Mouse (Mus musculus) limb, embryonic 14.5 days (tissue): ENCODE results near the gene 4930568D16Rik. TPM values are rescaled to one million over a fixed set of nuclear protein-coding genes. Genes with fewer than 3 reads are reported as not detected.

ENCODE experiments used
- ATAC-seq: fragments of 200-750 bp; cut with Nextera tagmentation; 2 replicates; pipeline ENCODE4 v1.8.0; 2017; ENCODE audit warnings: low read depth, moderate number of reproducible peaks, moderate TSS enrichment; ENCODE audit not compliant: low FRiP score
- DNase-seq: peaks from one replicate; pipeline ENCODE4 v3.0.0-alpha.2; 2015; ENCODE audit warnings: low spot score
- H3K27ac ChIP-seq: fragments of 300-500 bp; sonication (generic); replicated peaks from 2 replicates; pipeline ENCODE4 v1.5.1; 2014; ENCODE audit warnings: low read depth, mild to moderate bottlenecking, low read length, moderate library complexity, mixed read lengths
- H3K27me3 ChIP-seq: fragments of 300-500 bp; sonication (generic); 2 replicates; pipeline ENCODE4 v1.6.1; 2014; ENCODE audit warnings: low read length, mixed read lengths; ENCODE audit not compliant: control insufficient read depth, insufficient read depth
- H3K36me3 ChIP-seq: fragments of 300-500 bp; sonication (generic); 2 replicates; pipeline ENCODE4 v1.6.1; 2014; ENCODE audit warnings: mild to moderate bottlenecking, low read length, moderate library complexity, mixed read lengths; ENCODE audit not compliant: control insufficient read depth, insufficient read depth
- H3K4me1 ChIP-seq: fragments of 300-500 bp; sonication (generic); 2 replicates; pipeline ENCODE4 v1.6.1; 2014; ENCODE audit warnings: antibody characterized with exemption, low read length, mixed read lengths; ENCODE audit not compliant: control insufficient read depth, insufficient read depth
- H3K4me2 ChIP-seq: fragments of 300-500 bp; sonication (generic); replicated peaks from 2 replicates; pipeline ENCODE4 v1.6.1; 2014; ENCODE audit warnings: low read depth, mild to moderate bottlenecking, low read length, moderate library complexity; ENCODE audit not compliant: severe bottlenecking
- H3K4me3 ChIP-seq: fragments of 300-500 bp; sonication (generic); replicated peaks from 2 replicates; pipeline ENCODE4 v1.5.1; 2014; ENCODE audit warnings: low read length
- H3K9ac ChIP-seq: fragments of 300-500 bp; sonication (generic); 2 replicates; pipeline ENCODE4 v1.6.1; 2014; ENCODE audit warnings: mild to moderate bottlenecking, low read depth, low read length, moderate library complexity; ENCODE audit not compliant: severe bottlenecking
- H3K9me3 ChIP-seq: fragments of 300-500 bp; sonication (generic); 2 replicates; pipeline ENCODE4 v1.6.1; 2016; ENCODE audit warnings: low read length; ENCODE audit not compliant: control insufficient read depth
- POLR2A ChIP-seq: fragments of 200-500 bp; IDR thresholded peaks from 2 replicates; pipeline ENCODE4 v1.8.0; 2012; ENCODE audit warnings: inconsistent platforms, mild to moderate bottlenecking, moderate library complexity, borderline replicate concordance; ENCODE audit not compliant: insufficient read depth, insufficient read length; ENCODE audit errors: extremely low read depth
- WGBS: fragments of 180-500 bp; shearing (Covaris S2); extraction: QIAGEN DNeasy Blood & Tissue Kit; methylation state at CpG from one replicate; pipeline ENCODE4 v1.1.7; 2014; 5-methylcytosine and 5-hydroxymethylcytosine counted together
- polyA plus RNA-seq, 2 experiments: library from polyadenylated mRNA; depleted of rRNA in 1 of 2; stranded (reverse) in 1 of 2; unstranded in 1 of 2; fragments of >200 nt; fragmentation: Nextera tagmentation in 1 of 2; extraction: Ambion mirVana in 1 of 2; gene quantifications; 2 replicates each; pipeline versions ENCODE4 v1.2.1 to v1.2.3; 2012 to 2014

The 4930568D16Rik gene
- polyA plus RNA-seq, 2 experiments, result not detected

GRCm38 (mm10) chr2:35345984-35346383 lies 21.5 kb downstream of the 4930568D16Rik start:
- H3K4me2 ChIP-seq, result no peak overlapping the region
- H3K27ac ChIP-seq, result no peak overlapping the region
- H3K27me3 ChIP-seq, result no peaks in the 10 kb centered on the region
- H3K9ac ChIP-seq, result no peak overlapping the region
- TF ChIP-seq POLR2A, result no peak
- no peaks in the 10 kb centered on the region for H3K4me1 ChIP-seq
- no peak overlapping the region for H3K4me3 ChIP-seq
- ATAC-seq, result no peak
- no peaks in the 10 kb centered on the region for H3K36me3 ChIP-seq
- no peak for DNase-seq
- 67% methylated on average over 2 of the region's 2 CpGs for WGBS
- no peaks in the 10 kb centered on the region for H3K9me3 ChIP-seq

- H3K27me3 ChIP-seq, result no peaks in the 10 kb centered on the region
- H3K4me1 ChIP-seq, result 0 out of 2 replicates have a peak, but pooled peaks cover under 1% of the 10 kb centered on the region
- DNase-seq (no peak), ATAC-seq (no peak)
- no peak for TF ChIP-seq POLR2A
- H3K4me2 ChIP-seq, result no peak overlapping the region
- no peak overlapping the region for H3K4me3 ChIP-seq
- no peak overlapping the region for H3K27ac ChIP-seq
- no peak overlapping the region for H3K9ac ChIP-seq
- WGBS, result 72% methylated on average over 3 of the region's 3 CpGs
- H3K36me3 ChIP-seq, result no peaks in the 10 kb centered on the region
- no peaks in the 10 kb centered on the region for H3K9me3 ChIP-seq
Observed at GRCm38 (mm10) chr2:35342605-35343004, 24.9 kb downstream of the 4930568D16Rik start.

GRCm38 (mm10) chr2:35338707-35339106 lies 28.8 kb downstream of the 4930568D16Rik start:
- DNase-seq, result no peak
- no peak for ATAC-seq
- Histone ChIP-seq H3K27me3 (no peaks in the 10 kb centered on the region), H3K9me3 (no peaks in the 10 kb centered on the region), H3K4me3 (no peak overlapping the region), H3K9ac (no peak overlapping the region), H3K4me2 (no peak overlapping the region), H3K27ac (no peak overlapping the region), H3K4me1 (peaks cover 14% of the 10 kb centered on the region), H3K36me3 (no peaks in the 10 kb centered on the region)
- no peak for TF ChIP-seq POLR2A
- WGBS, result 76% methylated on average over 6 of the region's 6 CpGs

DNA sequence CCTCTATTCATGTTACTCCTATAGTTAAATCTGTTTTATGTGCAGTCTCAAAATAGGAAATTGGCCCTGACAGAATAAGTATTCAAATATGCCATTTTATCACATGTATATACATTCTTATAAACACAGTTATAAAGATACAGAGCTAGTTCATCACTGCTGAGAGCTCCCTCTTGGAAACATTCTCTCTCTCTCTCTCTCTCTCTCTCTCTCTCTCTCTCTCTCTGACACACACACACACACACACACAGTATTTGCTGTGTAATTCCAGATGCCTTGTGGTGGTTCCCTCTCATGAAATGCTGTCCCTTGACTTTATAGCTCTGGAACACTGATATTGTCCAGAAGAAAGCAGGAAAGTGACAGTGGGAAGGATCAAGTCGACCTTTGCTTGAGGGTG lies 29.5 kb downstream of the 4930568D16Rik start:
- Histone ChIP-seq H3K27me3 (no peaks in the 10 kb centered on the region), H3K36me3 (no peaks in the 10 kb centered on the region), H3K4me2 (no peak overlapping the region), H3K4me3 (no peak overlapping the region), H3K9me3 (no peaks in the 10 kb centered on the region), H3K9ac (no peak overlapping the region), H3K27ac (no peak overlapping the region), H3K4me1 (peaks cover 14% of the 10 kb centered on the region)
- 43% methylated on average over 1 of the region's 1 CpGs for WGBS
- ATAC-seq, result no peak
- no peak for DNase-seq
- no peak for TF ChIP-seq POLR2A

DNA sequence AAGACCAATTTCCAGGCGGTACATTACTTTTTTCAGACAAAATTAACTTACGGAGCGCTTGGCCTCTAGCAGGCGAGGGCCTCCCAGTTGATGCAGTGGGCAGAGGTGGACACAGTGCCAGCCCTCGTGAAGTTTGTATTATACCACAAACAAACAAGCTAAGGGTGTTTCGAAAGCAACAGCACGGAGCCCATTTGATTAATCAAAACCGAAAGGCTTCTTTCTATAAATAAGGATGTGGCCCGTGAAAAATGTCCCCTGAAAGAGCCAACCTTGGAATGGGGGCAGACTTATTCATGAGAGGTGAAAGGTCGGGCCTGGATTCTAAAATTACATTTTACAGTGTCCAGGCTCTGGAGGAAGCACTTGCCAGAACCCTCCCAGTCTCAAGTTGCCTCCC lies 30.1 kb downstream of the 4930568D16Rik start:
- 44% methylated on average over 10 of the region's 10 CpGs for WGBS
- ATAC-seq (no peak), DNase-seq (no peak)
- Histone ChIP-seq H3K4me1 (peaks cover 14% of the 10 kb centered on the region), H3K27ac (no peak overlapping the region), H3K27me3 (no peaks in the 10 kb centered on the region), H3K9ac (peak overlapping the region; percentile 71; the same call in 1 of the 2 replicates), H3K4me3 (peak overlapping the region; percentile 66), H3K4me2 (peak overlapping the region; percentile 99), H3K36me3 (no peaks in the 10 kb centered on the region), H3K9me3 (no peaks in the 10 kb centered on the region)
- TF ChIP-seq POLR2A, result no peak
